Mouse (Mus musculus) hindbrain, embryonic 13.5 days (tissue): ENCODE measurements around the gene Cep128. TPM values are rescaled to one million over a fixed set of nuclear protein-coding genes. Genes with fewer than 3 reads are reported as not detected.
"Not testable (repeated sequence)": the region's sequence is repeated elsewhere in the genome, so short reads cannot be mapped to it uniquely, and the experiment has no call there.

Source experiments
- ATAC-seq: fragments of 200-750 bp; cut with Nextera tagmentation; 2 replicates; pipeline ENCODE4 v1.8.0; 2017; ENCODE audit warnings: moderate TSS enrichment; ENCODE audit not compliant: low FRiP score
- H3K27ac ChIP-seq: fragments of 300-500 bp; sonication (generic); 2 replicates; pipeline ENCODE4 v1.5.1; 2015; ENCODE audit warnings: inconsistent platforms, mild to moderate bottlenecking, moderate library complexity
- H3K27me3 ChIP-seq: fragments of 300-500 bp; sonication (generic); 2 replicates; pipeline ENCODE4 v1.6.1; 2015; ENCODE audit warnings: mild to moderate bottlenecking, inconsistent platforms
- H3K36me3 ChIP-seq: fragments of 300-500 bp; sonication (generic); 2 replicates; pipeline ENCODE4 v1.6.1; 2015; ENCODE audit warnings: mild to moderate bottlenecking, inconsistent platforms
- H3K4me1 ChIP-seq: fragments of 300-500 bp; sonication (generic); replicated peaks from 2 replicates; pipeline ENCODE4 v1.6.1; 2015; ENCODE audit warnings: inconsistent platforms
- H3K4me2 ChIP-seq: fragments of 300-500 bp; sonication (generic); 2 replicates; pipeline ENCODE4 v1.6.1; 2015; ENCODE audit warnings: inconsistent platforms, mild to moderate bottlenecking, moderate library complexity
- H3K4me3 ChIP-seq: fragments of 300-500 bp; sonication (generic); 2 replicates; pipeline ENCODE4 v1.5.1; 2015; ENCODE audit warnings: mild to moderate bottlenecking, inconsistent platforms
- H3K9ac ChIP-seq: fragments of 300-500 bp; sonication (generic); 2 replicates; pipeline ENCODE4 v1.6.1; 2015; ENCODE audit warnings: mild to moderate bottlenecking, inconsistent platforms
- H3K9me3 ChIP-seq: fragments of 300-500 bp; sonication (generic); 2 replicates; pipeline ENCODE4 v1.6.1; 2016; ENCODE audit warnings: inconsistent platforms
- WGBS: fragments of 180-500 bp; shearing (Covaris S2); methylation state at CpG from one replicate; pipeline ENCODE4 v1.1.7; 2015; 5-methylcytosine and 5-hydroxymethylcytosine counted together
- polyA plus RNA-seq: library from polyadenylated mRNA; unstranded; fragments of >200 nt; fragmentation: Nextera tagmentation; extraction: Ambion mirVana; gene quantifications from 2 replicates; pipeline ENCODE4 v1.2.1, GENCODE M21; 2015

Gene Cep128
- polyA plus RNA-seq, 1 experiment from 2014 or later, result 4.1 TPM

- Histone ChIP-seq H3K9me3 (no peaks in the 10 kb centered on the region), H3K36me3 (no peaks in the 10 kb centered on the region), H3K4me3 (peak overlapping the region; percentile 43), H3K4me1 (peaks cover 8% of the 10 kb centered on the region), H3K4me2 (peak overlapping the region; percentile 68), H3K27me3 (peaks cover 47% of the 10 kb centered on the region), H3K9ac (peak overlapping the region; percentile 63), H3K27ac (no peak overlapping the region)
- ATAC-seq, result peak; percentile 94
- under 1% methylated on average over 36 of the region's 38 CpGs for WGBS
These were observed 16.2 kb upstream of the Cep128 start for GRCm38 (mm10) chr12:91400232-91401048.

- peak; percentile 77 for ATAC-seq
- WGBS, result 6% methylated on average over 22 of the region's 22 CpGs
- H3K27me3 ChIP-seq, result no peaks in the 10 kb centered on the region
- H3K4me1 ChIP-seq, result peaks cover 5% of the 10 kb centered on the region
- H3K9me3 ChIP-seq, result no peaks in the 10 kb centered on the region
- H3K27ac ChIP-seq, result no peak overlapping the region
- H3K4me3 ChIP-seq, result peak overlapping the region; percentile 66
- no peaks in the 10 kb centered on the region for H3K36me3 ChIP-seq
- peak overlapping the region; percentile 93 for H3K4me2 ChIP-seq
- peak overlapping the region; percentile 68 for H3K9ac ChIP-seq
These were observed 519 bp downstream of the Cep128 start for GRCm38 (mm10) chr12:91383516-91384264.

GRCm38 (mm10) chr12:91369173-91369572, 15.0 kb downstream of the Cep128 start:
- H3K4me2 ChIP-seq, result no peak overlapping the region

GRCm38 (mm10) chr12:91353783-91354182, 30.4 kb downstream of the Cep128 start:
- H3K27ac ChIP-seq, result no peak overlapping the region
- WGBS, result 91% methylated on average over 8 of the region's 8 CpGs
- no peak for ATAC-seq
- no peaks in the 10 kb centered on the region for H3K27me3 ChIP-seq
- H3K4me2 ChIP-seq, result no peak overlapping the region
- no peaks in the 10 kb centered on the region for H3K36me3 ChIP-seq
- no peak overlapping the region for H3K9ac ChIP-seq
- no peak overlapping the region for H3K4me3 ChIP-seq
- H3K4me1 ChIP-seq, result no peaks in the 10 kb centered on the region
- H3K9me3 ChIP-seq, result no peaks in the 10 kb centered on the region

More at GRCm38 (mm10) chr12:91369173-91369572, 15.0 kb downstream of the Cep128 start:
- Histone ChIP-seq H3K9ac (no peak overlapping the region), H3K4me3 (no peak overlapping the region), H3K27ac (no peak overlapping the region), H3K36me3 (no peaks in the 10 kb centered on the region), H3K9me3 (peaks cover 8% of the 10 kb centered on the region; the same call in 1 of the 2 replicates), H3K27me3 (no peaks in the 10 kb centered on the region), H3K4me1 (no peaks in the 10 kb centered on the region)
- no peak for ATAC-seq
- WGBS, result 98% methylated on average over 3 of the region's 3 CpGs

- H3K4me2 ChIP-seq, H3K9me3 ChIP-seq, H3K4me1 ChIP-seq, H3K27ac ChIP-seq, H3K27me3 ChIP-seq, ATAC-seq, H3K4me3 ChIP-seq, H3K36me3 ChIP-seq, H3K9ac ChIP-seq: not testable (repeated sequence)
- 95% methylated on average over 13 of the region's 13 CpGs for WGBS
These were observed 45.6 kb downstream of the Cep128 start for GRCm38 (mm10) chr12:91338656-91339055.

- no peak overlapping the region for H3K9ac ChIP-seq
- no peaks in the 10 kb centered on the region for H3K36me3 ChIP-seq
- no peak overlapping the region for H3K4me3 ChIP-seq
- no peaks in the 10 kb centered on the region for H3K9me3 ChIP-seq
- WGBS, result 81% methylated on average over 4 of the region's 4 CpGs
- H3K4me1 ChIP-seq, result no peaks in the 10 kb centered on the region
- no peaks in the 10 kb centered on the region for H3K27me3 ChIP-seq
- H3K4me2 ChIP-seq, result no peak overlapping the region
- H3K27ac ChIP-seq, result no peak overlapping the region
- no peak for ATAC-seq
These were observed 56.7 kb downstream of the Cep128 start for GRCm38 (mm10) chr12:91327527-91327926.

- 36% methylated on average over 6 of the region's 6 CpGs for WGBS
- Histone ChIP-seq H3K4me3 (no peak overlapping the region), H3K9me3 (no peaks in the 10 kb centered on the region), H3K36me3 (no peaks in the 10 kb centered on the region), H3K9ac (no peak overlapping the region), H3K27ac (no peak overlapping the region), H3K27me3 (no peaks in the 10 kb centered on the region), H3K4me1 (no peaks in the 10 kb centered on the region), H3K4me2 (no peak overlapping the region)
- ATAC-seq, result no peak
These were observed 58.1 kb downstream of the Cep128 start for GRCm38 (mm10) chr12:91326104-91326503.

- Histone ChIP-seq H3K4me3 (no peak overlapping the region), H3K36me3 (no peaks in the 10 kb centered on the region), H3K4me1 (no peaks in the 10 kb centered on the region), H3K9me3 (no peaks in the 10 kb centered on the region), H3K27me3 (no peaks in the 10 kb centered on the region), H3K27ac (no peak overlapping the region), H3K4me2 (no peak overlapping the region), H3K9ac (no peak overlapping the region)
- ATAC-seq, result no peak
- WGBS, result 88% methylated on average over 7 of the region's 7 CpGs
These were observed 69.2 kb downstream of the Cep128 start for GRCm38 (mm10) chr12:91315026-91315425.

- no peaks in the 10 kb centered on the region for H3K27me3 ChIP-seq
- H3K4me3 ChIP-seq, result no peak overlapping the region
- ATAC-seq, result peak; percentile 63; the same call in 1 of the 2 replicates
- no peaks in the 10 kb centered on the region for H3K36me3 ChIP-seq
- H3K9me3 ChIP-seq, result no peaks in the 10 kb centered on the region
- H3K27ac ChIP-seq, result no peak overlapping the region
- no peak overlapping the region for H3K4me2 ChIP-seq
- H3K9ac ChIP-seq, result no peak overlapping the region
- 58% methylated on average over 10 of the region's 10 CpGs for WGBS
- H3K4me1 ChIP-seq, result no peaks in the 10 kb centered on the region
These were observed 70.1 kb downstream of the Cep128 start for GRCm38 (mm10) chr12:91313974-91314587.

- no peak overlapping the region for H3K4me3 ChIP-seq
- no peaks in the 10 kb centered on the region for H3K27me3 ChIP-seq
- no peaks in the 10 kb centered on the region for H3K36me3 ChIP-seq
- no peak overlapping the region for H3K9ac ChIP-seq
- WGBS, result 94% methylated on average over 4 of the region's 4 CpGs
- ATAC-seq, result no peak
- H3K9me3 ChIP-seq, result no peaks in the 10 kb centered on the region
- H3K4me1 ChIP-seq, result no peaks in the 10 kb centered on the region
- no peak overlapping the region for H3K4me2 ChIP-seq
- no peak overlapping the region for H3K27ac ChIP-seq
These were observed 71.6 kb downstream of the Cep128 start for GRCm38 (mm10) chr12:91312591-91312990.

GRCm38 (mm10) chr12:91307733-91308132, 76.5 kb downstream of the Cep128 start:
- H3K27me3 ChIP-seq, result no peaks in the 10 kb centered on the region
- no peak for ATAC-seq
- no peaks in the 10 kb centered on the region for H3K9me3 ChIP-seq
- H3K27ac ChIP-seq, result no peak overlapping the region
- no peaks in the 10 kb centered on the region for H3K4me1 ChIP-seq
- no peak overlapping the region for H3K4me2 ChIP-seq
- no peaks in the 10 kb centered on the region for H3K36me3 ChIP-seq
- H3K4me3 ChIP-seq, result no peak overlapping the region
- WGBS, result 88% methylated on average over 3 of the region's 3 CpGs
- H3K9ac ChIP-seq, result no peak overlapping the region

GRCm38 (mm10) chr12:91305769-91306168, 78.4 kb downstream of the Cep128 start:
- WGBS, result 92% methylated on average over 7 of the region's 7 CpGs
- H3K27me3 ChIP-seq, result no peaks in the 10 kb centered on the region
- no peak overlapping the region for H3K4me3 ChIP-seq
- no peaks in the 10 kb centered on the region for H3K9me3 ChIP-seq
- H3K4me1 ChIP-seq, result no peaks in the 10 kb centered on the region
- H3K9ac ChIP-seq, result no peak overlapping the region
- H3K36me3 ChIP-seq, result no peaks in the 10 kb centered on the region
- H3K27ac ChIP-seq, result no peak overlapping the region
- no peak for ATAC-seq
- no peak overlapping the region for H3K4me2 ChIP-seq
